Mouse (Mus musculus) hindbrain, embryonic 11.5 days (tissue): ENCODE results near the gene Zfhx2. TPM values are rescaled to one million over a fixed set of nuclear protein-coding genes. Genes with fewer than 3 reads are reported as not detected.

ENCODE experiments used
- ATAC-seq: fragments of 200-750 bp; cut with Nextera tagmentation; 2 replicates; pipeline ENCODE4 v1.8.0; 2017; ENCODE audit warnings: mild to moderate bottlenecking, moderate TSS enrichment, moderate library complexity; ENCODE audit not compliant: low FRiP score
- DNase-seq: peaks from one replicate; pipeline ENCODE4 v3.0.0-alpha.2; 2015; ENCODE audit warnings: low spot score
- H3K27ac ChIP-seq: fragments of 300-500 bp; sonication (generic); 2 replicates; pipeline ENCODE4 v1.5.1; 2014; ENCODE audit warnings: mild to moderate bottlenecking, low read depth, low read length
- H3K27me3 ChIP-seq: fragments of 300-500 bp; sonication (generic); 2 replicates; pipeline ENCODE4 v1.6.1; 2014; ENCODE audit warnings: mild to moderate bottlenecking, low read length, moderate library complexity, mixed read lengths; ENCODE audit not compliant: control insufficient read depth, insufficient read depth
- H3K36me3 ChIP-seq: fragments of 300-500 bp; sonication (generic); 2 replicates; pipeline ENCODE4 v1.6.1; 2014; ENCODE audit warnings: mild to moderate bottlenecking, low read length, moderate library complexity, mixed read lengths; ENCODE audit not compliant: control insufficient read depth, insufficient read depth
- H3K4me1 ChIP-seq: fragments of 300-500 bp; sonication (generic); replicated peaks from 2 replicates; pipeline ENCODE4 v1.6.1; 2014; ENCODE audit warnings: low read length, mixed read lengths; ENCODE audit not compliant: control insufficient read depth, insufficient read depth
- H3K4me2 ChIP-seq: fragments of 300-500 bp; sonication (generic); replicated peaks from 2 replicates; pipeline ENCODE4 v1.6.1; 2014; ENCODE audit warnings: mild to moderate bottlenecking, low read depth, low read length
- H3K4me3 ChIP-seq: fragments of 300-500 bp; sonication (generic); 2 replicates; pipeline ENCODE4 v1.5.1; 2014; ENCODE audit warnings: low read depth, low read length
- H3K9ac ChIP-seq: fragments of 300-500 bp; sonication (generic); 2 replicates; pipeline ENCODE4 v1.6.1; 2014; ENCODE audit warnings: low read depth, low read length
- H3K9me3 ChIP-seq: fragments of 300-500 bp; sonication (generic); 2 replicates; pipeline ENCODE4 v1.6.1; 2016; ENCODE audit warnings: low read length; ENCODE audit not compliant: control insufficient read depth
- WGBS: fragments of 180-500 bp; shearing (Covaris S2); extraction: QIAGEN DNeasy Blood & Tissue Kit; methylation state at CpG from one replicate; pipeline ENCODE4 v1.1.7; 2014; 5-methylcytosine and 5-hydroxymethylcytosine counted together
- polyA plus RNA-seq: library from polyadenylated mRNA; unstranded; fragments of >200 nt; fragmentation: Nextera tagmentation; extraction: Ambion mirVana; gene quantifications from 2 replicates; pipeline ENCODE4 v1.2.1, GENCODE M21; 2014

Gene Zfhx2
- polyA plus RNA-seq, 1 experiment from 2014 or later, result 20.8 TPM

- no peak overlapping the region for H3K4me3 ChIP-seq
- 15% methylated on average over 15 of the region's 15 CpGs for WGBS
- DNase-seq, result no peak
- H3K4me1 ChIP-seq, result peaks cover 12% of the 10 kb centered on the region
- H3K27ac ChIP-seq, result peak overlapping the region; percentile 72; the same call in 1 of the 2 replicates
- no peak overlapping the region; the same call in 1 of the 2 replicates for H3K9ac ChIP-seq
- H3K27me3 ChIP-seq, result peaks cover 9% of the 10 kb centered on the region
- ATAC-seq, result no peak
- no peaks in the 10 kb centered on the region for H3K9me3 ChIP-seq
- peak overlapping the region; percentile 34; the same call in 1 of the 2 replicates for H3K4me2 ChIP-seq
- H3K36me3 ChIP-seq, result no peaks in the 10 kb centered on the region; the same call in 1 of the 2 replicates
Measured at GRCm38 (mm10) chr14:55077481-55078365, 14.4 kb downstream of the Zfhx2 start.

GRCm38 (mm10) chr14:55076956-55077355 is 15.2 kb downstream of the Zfhx2 start:
- Histone ChIP-seq H3K27me3 (peaks cover 9% of the 10 kb centered on the region), H3K36me3 (no peaks in the 10 kb centered on the region; the same call in 1 of the 2 replicates), H3K4me3 (no peak overlapping the region), H3K9ac (no peak overlapping the region), H3K27ac (no peak overlapping the region), H3K4me1 (peaks cover 12% of the 10 kb centered on the region), H3K4me2 (no peak overlapping the region), H3K9me3 (no peaks in the 10 kb centered on the region)
- ATAC-seq, result no peak
- DNase-seq, result no peak
- WGBS, result 66% methylated on average over 3 of the region's 3 CpGs

- ATAC-seq, result no peak
- Histone ChIP-seq H3K9ac (no peak overlapping the region), H3K27ac (no peak overlapping the region), H3K27me3 (peaks cover 9% of the 10 kb centered on the region), H3K4me2 (no peak overlapping the region), H3K36me3 (no peaks in the 10 kb centered on the region; the same call in 1 of the 2 replicates), H3K9me3 (no peaks in the 10 kb centered on the region), H3K4me1 (peaks cover 11% of the 10 kb centered on the region), H3K4me3 (no peak overlapping the region)
- WGBS, result 72% methylated on average over 6 of the region's 6 CpGs
- no peak for DNase-seq
Measured at GRCm38 (mm10) chr14:55076224-55076623, 15.9 kb downstream of the Zfhx2 start.

GRCm38 (mm10) chr14:55074416-55074815 is 17.7 kb downstream of the Zfhx2 start:
- Histone ChIP-seq H3K27me3 (peaks cover 9% of the 10 kb centered on the region), H3K4me1 (peaks cover 6% of the 10 kb centered on the region), H3K36me3 (no peaks in the 10 kb centered on the region; the same call in 1 of the 2 replicates), H3K9me3 (no peaks in the 10 kb centered on the region), H3K9ac (no peak overlapping the region), H3K4me2 (no peak overlapping the region), H3K4me3 (no peak overlapping the region), H3K27ac (no peak overlapping the region)
- ATAC-seq, result no peak
- DNase-seq, result no peak
- WGBS, result 91% methylated on average over 12 of the region's 12 CpGs

GRCm38 (mm10) chr14:55071756-55072155 is 20.4 kb downstream of the Zfhx2 start:
- Histone ChIP-seq H3K4me2 (no peak overlapping the region), H3K27me3 (no peaks in the 10 kb centered on the region), H3K4me3 (no peak overlapping the region), H3K27ac (no peak overlapping the region), H3K9ac (no peak overlapping the region), H3K4me1 (no peaks in the 10 kb centered on the region), H3K9me3 (no peaks in the 10 kb centered on the region), H3K36me3 (no peaks in the 10 kb centered on the region; the same call in 1 of the 2 replicates)
- ATAC-seq (no peak), DNase-seq (no peak)
- WGBS, result 26% methylated on average over 19 of the region's 19 CpGs

GRCm38 (mm10) chr14:55066042-55066441 is 26.1 kb downstream of the Zfhx2 start:
- Histone ChIP-seq H3K4me1 (peaks cover 4% of the 10 kb centered on the region; the same call in 1 of the 2 replicates), H3K27ac (no peak overlapping the region), H3K36me3 (peaks cover 8% of the 10 kb centered on the region; the same call in 1 of the 2 replicates), H3K9me3 (no peaks in the 10 kb centered on the region), H3K4me2 (no peak overlapping the region), H3K4me3 (no peak overlapping the region), H3K27me3 (no peaks in the 10 kb centered on the region), H3K9ac (no peak overlapping the region)
- DNase-seq, result no peak
- ATAC-seq, result no peak
- 93% methylated on average over 8 of the region's 8 CpGs for WGBS

- no peak overlapping the region for H3K4me3 ChIP-seq
- no peak overlapping the region for H3K9ac ChIP-seq
- DNase-seq (no peak), ATAC-seq (no peak)
- no peak overlapping the region for H3K4me2 ChIP-seq
- H3K27ac ChIP-seq, result no peak overlapping the region
- H3K27me3 ChIP-seq, result no peaks in the 10 kb centered on the region
- 88% methylated on average over 13 of the region's 13 CpGs for WGBS
- H3K9me3 ChIP-seq, result no peaks in the 10 kb centered on the region
- H3K4me1 ChIP-seq, result peaks cover 4% of the 10 kb centered on the region; the same call in 1 of the 2 replicates
- peaks cover 8% of the 10 kb centered on the region; the same call in 1 of the 2 replicates for H3K36me3 ChIP-seq
Measured at GRCm38 (mm10) chr14:55065391-55065790, 26.7 kb downstream of the Zfhx2 start.

- H3K4me2 ChIP-seq, result no peak overlapping the region
- peaks cover 8% of the 10 kb centered on the region; the same call in 1 of the 2 replicates for H3K36me3 ChIP-seq
- no peak overlapping the region for H3K27ac ChIP-seq
- no peaks in the 10 kb centered on the region for H3K9me3 ChIP-seq
- no peaks in the 10 kb centered on the region for H3K27me3 ChIP-seq
- H3K4me3 ChIP-seq, result no peak overlapping the region
- H3K4me1 ChIP-seq, result peaks cover 4% of the 10 kb centered on the region; the same call in 1 of the 2 replicates
- H3K9ac ChIP-seq, result no peak overlapping the region
- DNase-seq (no peak), ATAC-seq (no peak)
- 73% methylated on average over 35 of the region's 35 CpGs for WGBS
Measured at GRCm38 (mm10) chr14:55064481-55065370, 27.4 kb downstream of the Zfhx2 start.
